Mouse (Mus musculus): ENCODE measurements around the gene Zfp46. TPM values are rescaled to one million over a fixed set of nuclear protein-coding genes. Genes with fewer than 3 reads are reported as not detected.

Zfp46 gene
- polyA plus RNA-seq, 1 experiment, result 15.6 TPM

DNA sequence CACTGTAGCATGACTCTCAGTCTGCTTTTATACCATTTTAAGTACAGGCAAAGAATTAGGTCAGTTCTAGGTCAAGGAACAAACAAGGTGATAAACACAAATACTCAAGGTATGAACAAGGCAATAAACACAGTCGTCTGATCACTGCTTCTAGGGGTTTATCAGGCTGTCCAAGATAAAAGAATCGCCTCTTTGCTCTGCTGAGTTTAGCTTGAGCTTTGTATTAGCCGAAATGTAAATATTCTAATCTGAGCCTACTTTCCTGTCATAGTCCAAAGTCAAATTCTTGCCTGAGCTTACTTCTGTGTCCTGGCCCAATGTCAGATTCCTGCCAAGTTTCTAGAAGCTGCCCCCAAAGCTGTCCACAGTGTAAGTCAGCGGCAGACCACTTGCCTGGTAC, 18.0 kb downstream of the Zfp46 start:
- H3K27ac ChIP-seq (ENCODE audit: control insufficient read depth, insufficient read depth, low read length), result no peak overlapping the region
- DNase-seq, result no peak

DNA sequence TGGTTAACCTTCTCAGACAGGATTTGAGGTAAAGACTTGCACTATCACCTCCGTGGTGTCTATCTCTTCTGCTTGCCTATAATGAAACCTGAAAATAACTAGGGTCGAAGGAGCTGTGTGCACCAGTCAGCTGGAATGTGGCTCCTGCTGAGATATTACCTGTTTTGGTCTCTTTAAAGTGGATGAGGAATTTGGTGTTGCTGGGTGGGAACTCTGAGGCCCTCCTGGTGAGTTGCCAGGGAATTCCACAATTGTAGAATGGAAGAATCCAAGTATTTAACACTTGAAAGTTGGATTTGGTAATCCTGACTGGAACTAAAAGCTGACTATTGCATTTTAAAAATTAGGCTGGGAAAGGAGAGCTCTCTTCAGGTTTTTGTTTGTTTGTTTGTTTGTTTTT, 19.7 kb downstream of the Zfp46 start:
- Histone ChIP-seq H3K27ac (ENCODE audit: control insufficient read depth, insufficient read depth, low read length) (no peak overlapping the region), H3K4me3 (ENCODE audit: control insufficient read depth, insufficient read depth, low read length) (no peak overlapping the region), H3K4me1 (replicated peaks; ENCODE audit: control insufficient read depth, insufficient read depth, low read length) (no peaks in the 10 kb centered on the region), H3K27me3 (ENCODE audit: control insufficient read depth, insufficient read depth, low read length) (no peaks in the 10 kb centered on the region), H3K36me3 (ENCODE audit: control insufficient read depth, insufficient read depth, low read length) (no peaks in the 10 kb centered on the region)
- TF ChIP-seq CTCF (IDR thresholded peaks at IDR 0.05; ENCODE audit: borderline replicate concordance, control insufficient read depth, extremely low read depth, insufficient read depth, low read length, poor library complexity) (no peak), POLR2A (IDR thresholded peaks at IDR 0.05; ENCODE audit: control insufficient read depth, extremely low read depth, insufficient read depth, low read length, poor library complexity) (no peak)
- DNase-seq, result no peak
- WGBS, result 72% methylated on average over 2 of the region's 2 CpGs

More for the DNA sequence above, 18.0 kb downstream of the Zfp46 start:
- Histone ChIP-seq H3K27me3 (ENCODE audit: control insufficient read depth, insufficient read depth, low read length) (no peaks in the 10 kb centered on the region), H3K36me3 (ENCODE audit: control insufficient read depth, insufficient read depth, low read length) (no peaks in the 10 kb centered on the region), H3K4me3 (ENCODE audit: control insufficient read depth, insufficient read depth, low read length) (no peak overlapping the region), H3K4me1 (replicated peaks; ENCODE audit: control insufficient read depth, insufficient read depth, low read length) (no peaks in the 10 kb centered on the region)
- TF ChIP-seq CTCF (IDR thresholded peaks at IDR 0.05; ENCODE audit: borderline replicate concordance, control insufficient read depth, extremely low read depth, insufficient read depth, low read length, poor library complexity) (no peak), POLR2A (IDR thresholded peaks at IDR 0.05; ENCODE audit: control insufficient read depth, extremely low read depth, insufficient read depth, low read length, poor library complexity) (no peak)
- WGBS, result 83% methylated on average over 4 of the region's 4 CpGs

DNA sequence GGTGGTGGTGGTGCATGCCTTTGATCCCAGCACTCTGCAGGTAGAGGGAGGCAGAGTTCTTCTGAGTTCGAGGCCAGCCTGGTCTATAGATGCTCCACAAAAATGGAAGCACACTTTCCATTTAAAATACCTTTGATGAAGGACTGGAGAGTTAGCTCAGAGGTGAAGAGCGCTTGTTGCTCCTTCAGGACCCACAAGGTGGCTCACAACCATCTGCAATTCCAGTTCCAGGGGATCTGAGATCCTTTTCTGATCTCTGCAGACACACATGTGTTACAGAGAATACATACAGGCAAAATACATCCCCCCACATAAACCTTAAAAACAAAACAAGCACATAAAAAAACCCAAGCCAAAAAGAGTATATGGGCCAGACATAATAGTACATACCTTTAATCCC, 23.9 kb downstream of the Zfp46 start:
- Histone ChIP-seq H3K27ac (ENCODE audit: control insufficient read depth, insufficient read depth, low read length) (no peak overlapping the region), H3K36me3 (ENCODE audit: control insufficient read depth, insufficient read depth, low read length) (no peaks in the 10 kb centered on the region), H3K27me3 (ENCODE audit: control insufficient read depth, insufficient read depth, low read length) (no peaks in the 10 kb centered on the region), H3K4me3 (ENCODE audit: control insufficient read depth, insufficient read depth, low read length) (no peak overlapping the region), H3K4me1 (replicated peaks; ENCODE audit: control insufficient read depth, insufficient read depth, low read length) (peaks cover 4% of the 10 kb centered on the region)
- WGBS, result 89% methylated on average over 2 of the region's 2 CpGs
- no peak for TF ChIP-seq CTCF (IDR thresholded peaks at IDR 0.05; ENCODE audit: borderline replicate concordance, control insufficient read depth, extremely low read depth, insufficient read depth, low read length, poor library complexity)
- TF ChIP-seq POLR2A (IDR thresholded peaks at IDR 0.05; ENCODE audit: control insufficient read depth, extremely low read depth, insufficient read depth, low read length, poor library complexity), result no peak
- DNase-seq, result no peak

DNA sequence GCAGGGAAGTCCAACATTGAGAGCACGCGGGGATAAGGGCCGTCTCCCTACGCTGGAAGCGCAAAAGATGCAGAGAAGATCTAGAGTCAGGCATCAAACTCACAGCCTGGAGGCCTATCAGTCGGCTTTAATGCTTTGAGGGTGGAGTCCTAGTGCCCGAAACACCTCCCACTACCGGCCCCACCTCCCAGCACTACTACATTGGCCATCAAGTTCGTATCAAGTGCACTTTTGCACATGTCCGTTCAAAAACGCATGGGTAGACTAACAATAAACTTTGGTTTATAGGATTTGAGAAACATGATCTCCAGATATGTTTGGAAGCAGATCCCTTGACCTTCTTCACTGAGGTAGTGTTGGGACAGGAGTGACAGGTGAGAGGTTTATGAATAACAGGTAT, 25.3 kb downstream of the Zfp46 start:
- Histone ChIP-seq H3K36me3 (ENCODE audit: control insufficient read depth, insufficient read depth, low read length) (no peaks in the 10 kb centered on the region), H3K27ac (ENCODE audit: control insufficient read depth, insufficient read depth, low read length) (peak overlapping the region; percentile 17; the same call in 1 of the 2 replicates), H3K4me3 (ENCODE audit: control insufficient read depth, insufficient read depth, low read length) (peak overlapping the region; percentile 55; the same call in 1 of the 2 replicates), H3K4me1 (replicated peaks; ENCODE audit: control insufficient read depth, insufficient read depth, low read length) (peaks cover 4% of the 10 kb centered on the region), H3K27me3 (ENCODE audit: control insufficient read depth, insufficient read depth, low read length) (no peaks in the 10 kb centered on the region)
- peak; percentile 56 for DNase-seq
- whole genome bisulfite sequencing, result 1% methylated on average over 11 of the region's 11 CpGs
- TF ChIP-seq POLR2A (IDR thresholded peaks at IDR 0.05; ENCODE audit: control insufficient read depth, extremely low read depth, insufficient read depth, low read length, poor library complexity) (no peak), CTCF (IDR thresholded peaks at IDR 0.05; ENCODE audit: borderline replicate concordance, control insufficient read depth, extremely low read depth, insufficient read depth, low read length, poor library complexity) (no peak)

DNA sequence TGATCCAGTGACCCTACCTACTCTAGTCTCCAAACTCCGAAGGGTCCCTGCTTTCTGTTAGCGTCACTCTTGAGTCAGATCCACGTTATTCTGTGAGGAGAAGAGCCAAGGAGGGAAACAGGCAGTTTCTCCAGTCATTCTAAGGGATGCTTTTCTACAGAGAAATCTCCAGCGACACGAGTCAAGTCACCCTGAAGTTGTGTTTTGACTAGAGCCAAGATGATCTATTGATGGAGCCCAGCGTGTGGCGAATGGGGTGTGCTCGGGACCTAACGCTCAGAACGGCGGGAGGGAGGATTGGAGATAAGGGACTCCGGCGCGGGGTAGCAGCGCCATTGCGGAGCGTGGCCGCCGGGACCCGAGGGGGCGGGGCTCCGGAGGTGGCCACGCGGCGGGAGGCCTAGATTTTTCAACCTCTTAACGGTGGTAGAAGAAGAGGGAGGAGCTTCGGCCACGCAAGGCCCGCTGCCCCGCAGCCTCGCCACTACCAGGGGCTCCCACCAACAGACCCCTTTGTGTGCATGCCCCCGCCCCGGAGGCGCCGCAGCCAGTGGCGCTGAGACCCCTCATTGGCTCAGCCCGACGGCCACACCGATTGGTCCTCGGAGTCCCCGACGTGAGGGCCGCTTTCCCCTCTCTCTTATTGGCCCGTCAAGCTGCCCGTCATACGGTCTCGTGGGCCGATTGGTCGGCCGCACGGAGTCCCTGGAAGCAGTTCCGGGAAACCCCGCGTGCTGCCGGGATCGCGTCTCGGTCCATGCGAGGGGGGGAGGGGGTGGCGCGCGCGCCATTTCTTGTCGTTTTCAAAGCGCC, 26.0 kb downstream of the Zfp46 start, which contains the start of gene Hnrnpr:
Gene Hnrnpr, plus strand, starts transcription at position 714 of the 813 bp plus-strand sequence.
- peak; percentile 100 for DNase-seq
- Histone ChIP-seq H3K27me3 (ENCODE audit: control insufficient read depth, insufficient read depth, low read length) (no peaks in the 10 kb centered on the region), H3K4me3 (ENCODE audit: control insufficient read depth, insufficient read depth, low read length) (peak within 1 kb of the TSS; percentile 92), H3K27ac (ENCODE audit: control insufficient read depth, insufficient read depth, low read length) (peak within 1 kb of the TSS; percentile 17; the same call in 1 of the 2 replicates), H3K36me3 (ENCODE audit: control insufficient read depth, insufficient read depth, low read length) (no peaks in the 10 kb centered on the region), H3K4me1 (replicated peaks; ENCODE audit: control insufficient read depth, insufficient read depth, low read length) (peaks cover 4% of the 10 kb centered on the region)
- WGBS, result under 1% methylated on average over 65 of the region's 65 CpGs
- TF ChIP-seq POLR2A (IDR thresholded peaks at IDR 0.05; ENCODE audit: control insufficient read depth, extremely low read depth, insufficient read depth, low read length, poor library complexity) (peak; percentile 92), CTCF (IDR thresholded peaks at IDR 0.05; ENCODE audit: borderline replicate concordance, control insufficient read depth, extremely low read depth, insufficient read depth, low read length, poor library complexity) (no peak; the same call in 1 of the 2 replicates)

GRCm38 (mm10) chr4:136311042-136311999, 26.8 kb downstream of the Zfp46 start:
- peaks cover 4% of the 10 kb centered on the region for H3K4me1 ChIP-seq (replicated peaks; ENCODE audit: control insufficient read depth, insufficient read depth, low read length)
- WGBS, result under 1% methylated on average over 80 of the region's 81 CpGs
- H3K27ac ChIP-seq (ENCODE audit: control insufficient read depth, insufficient read depth, low read length), result no peak overlapping the region
- H3K4me3 ChIP-seq (ENCODE audit: control insufficient read depth, insufficient read depth, low read length), result peak overlapping the region; percentile 92
- peak; percentile 62 for DNase-seq
- H3K27me3 ChIP-seq (ENCODE audit: control insufficient read depth, insufficient read depth, low read length), result no peaks in the 10 kb centered on the region
- peaks cover under 1% of the 10 kb centered on the region for H3K36me3 ChIP-seq (ENCODE audit: control insufficient read depth, insufficient read depth, low read length)
- no peak for TF ChIP-seq CTCF (IDR thresholded peaks at IDR 0.05; ENCODE audit: borderline replicate concordance, control insufficient read depth, extremely low read depth, insufficient read depth, low read length, poor library complexity)
- TF ChIP-seq POLR2A (IDR thresholded peaks at IDR 0.05; ENCODE audit: control insufficient read depth, extremely low read depth, insufficient read depth, low read length, poor library complexity), result no peak
